Mouse (Mus musculus): ENCODE results near the gene Tnni1.

Tnni1 gene

DNA sequence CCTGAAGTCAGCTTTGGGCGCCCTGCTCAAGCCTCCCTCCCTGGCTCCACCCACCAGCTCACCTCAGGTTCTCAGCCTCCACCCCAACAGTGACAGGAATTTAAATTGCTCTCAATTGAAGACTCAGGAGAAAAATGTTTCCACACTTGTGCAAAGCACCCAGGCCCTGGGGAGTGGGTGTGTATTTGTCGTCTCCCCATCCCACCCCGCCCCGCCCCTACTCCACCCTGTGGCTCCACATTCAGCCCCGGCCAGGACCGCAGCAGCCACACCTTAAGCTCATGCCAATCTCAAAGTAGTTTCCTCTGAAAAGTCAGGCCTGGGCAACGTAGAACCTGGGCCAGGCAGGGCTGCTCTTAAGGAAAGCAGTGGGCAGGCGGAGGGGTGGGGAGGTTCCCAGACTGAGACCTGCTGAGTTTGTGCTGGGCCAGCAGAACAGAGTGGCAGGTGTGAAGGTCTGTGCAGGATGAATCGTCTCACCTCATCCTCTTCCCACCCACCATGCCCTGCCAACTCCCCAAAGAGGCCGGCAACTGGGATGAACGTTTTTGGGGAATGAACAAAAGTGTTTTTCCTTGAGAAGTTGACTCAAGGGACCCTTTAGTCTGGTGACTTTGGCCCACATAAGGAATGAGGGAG is 78.0 kb downstream of the Tnni1 start:
- H3K27me3 ChIP-seq (ENCODE audit: insufficient read depth, low read length), result peaks cover 43% of the 10 kb centered on the region
- H3K36me3 ChIP-seq (ENCODE audit: insufficient read depth, low read length), result no peaks in the 10 kb centered on the region
- H3K4me3 ChIP-seq (replicated peaks; ENCODE audit: low read length), result peak overlapping the region; percentile 5; the same call in 1 of the 2 replicates
- H3K4me1 ChIP-seq (replicated peaks; ENCODE audit: low read depth, low read length), result peaks cover 26% of the 10 kb centered on the region
- H3K9me3 ChIP-seq (ENCODE audit: low read length), result no peaks in the 10 kb centered on the region
- no peak for TF ChIP-seq CTCF (conservative IDR thresholded peaks at IDR 0.05; ENCODE audit: low read length)
- TF ChIP-seq NANOG (IDR thresholded peaks at IDR 0.05; ENCODE audit: borderline replicate concordance, low read length), result no peak
- no peak for TF ChIP-seq POU5F1 (IDR thresholded peaks at IDR 0.05; ENCODE audit: borderline replicate concordance, low read length)

DNA sequence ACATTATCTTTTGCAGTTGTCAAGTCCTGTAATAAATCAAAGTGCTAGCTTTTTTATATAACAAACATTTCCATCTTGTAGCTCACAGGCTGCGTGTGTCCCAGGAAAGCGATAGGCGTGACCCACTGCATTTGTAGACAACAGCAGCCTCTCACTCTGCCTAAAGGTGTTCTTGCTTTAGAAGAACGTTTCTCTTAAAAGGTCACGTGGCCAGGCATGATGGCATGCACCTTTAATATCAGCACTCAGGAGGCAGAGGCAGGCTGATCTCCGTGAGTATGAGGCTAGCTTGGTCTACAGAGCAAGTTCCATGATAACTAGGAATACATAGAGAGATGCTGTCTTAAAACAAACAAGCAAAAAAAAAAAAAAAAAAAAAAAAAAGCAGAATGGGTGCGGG is 79.3 kb downstream of the Tnni1 start:
- Histone ChIP-seq H3K36me3 (ENCODE audit: insufficient read depth, low read length) (no peaks in the 10 kb centered on the region), H3K4me1 (replicated peaks; ENCODE audit: low read depth, low read length) (peaks cover 23% of the 10 kb centered on the region), H3K4me3 (replicated peaks; ENCODE audit: low read length) (no peak overlapping the region), H3K9me3 (ENCODE audit: low read length) (no peaks in the 10 kb centered on the region), H3K27me3 (ENCODE audit: insufficient read depth, low read length) (peaks cover 45% of the 10 kb centered on the region)
- no peak for TF ChIP-seq NANOG (IDR thresholded peaks at IDR 0.05; ENCODE audit: borderline replicate concordance, low read length)
- TF ChIP-seq CTCF (conservative IDR thresholded peaks at IDR 0.05; ENCODE audit: low read length), result no peak
- no peak for TF ChIP-seq POU5F1 (IDR thresholded peaks at IDR 0.05; ENCODE audit: borderline replicate concordance, low read length)
